Mouse (Mus musculus) right cerebral cortex, adult 2 months (tissue): ENCODE measurements around the gene Fhl5.
"Not testable (repeated sequence)": the region's sequence is repeated elsewhere in the genome, so short reads cannot be mapped to it uniquely, and the experiment has no call there.

Experiments used
- DNase-seq, 2 experiments: peaks; one replicate each; pipeline ENCODE4 v3.0.0; 2021 to 2022; ENCODE audit warnings: low spot score in 2 of 2

Fhl5 gene

DNA sequence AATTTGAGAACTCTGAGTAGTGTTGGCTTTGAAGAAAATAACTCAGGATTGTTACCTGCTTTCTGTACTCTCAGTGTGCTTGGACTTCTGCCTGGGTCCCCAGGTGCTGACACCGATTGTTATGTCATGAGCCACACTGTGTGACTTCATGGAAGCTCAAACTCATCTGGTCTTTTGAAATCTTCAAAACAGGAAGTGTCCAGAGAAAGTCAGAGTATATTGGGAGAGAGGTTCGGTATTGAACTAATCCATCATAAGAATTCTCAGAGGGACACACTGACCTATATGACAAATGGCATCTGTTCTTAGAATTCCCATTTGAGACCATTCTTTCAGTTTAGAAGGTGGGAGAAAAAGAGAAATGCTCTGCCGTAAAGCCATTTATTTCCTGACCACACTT is at the start of gene Fhl5:
TSS of gene Fhl5 (minus strand) at position 101 of the 400 bp plus-strand sequence.
- no peak for DNase-seq

DNA sequence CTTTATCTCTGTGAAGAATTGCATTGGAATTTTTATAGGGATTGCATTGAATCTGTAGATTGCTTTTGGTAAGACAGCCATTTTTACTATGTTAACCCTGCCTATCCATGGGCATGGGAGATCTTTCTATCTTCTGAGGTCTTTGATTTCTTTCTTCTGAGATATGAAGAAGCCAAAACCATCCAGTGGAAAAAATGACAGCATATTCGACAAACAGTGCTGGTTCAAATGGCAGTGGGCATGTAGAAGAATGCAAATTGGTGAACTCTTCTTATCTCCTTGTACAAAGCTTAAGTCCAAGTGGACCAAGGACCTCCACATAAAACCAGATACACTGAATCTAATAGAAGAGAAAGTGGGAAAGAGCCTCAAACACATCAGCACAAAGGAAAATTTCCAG is 42.3 kb upstream of the Fhl5 start:
- DNase-seq = not testable (repeated sequence)

- DNase-seq = peak; percentile 97 to 99
Observed at GRCm38 (mm10) chr4:25281671-25282038, 39.0 kb upstream of the Fhl5 start, which contains the start of gene Ufl1. Gene Ufl1 (minus strand): TSS chr4:25281821.

GRCm38 (mm10) chr4:25280938-25281670 is 38.4 kb upstream of the Fhl5 start:
- DNase-seq = no peak

DNA sequence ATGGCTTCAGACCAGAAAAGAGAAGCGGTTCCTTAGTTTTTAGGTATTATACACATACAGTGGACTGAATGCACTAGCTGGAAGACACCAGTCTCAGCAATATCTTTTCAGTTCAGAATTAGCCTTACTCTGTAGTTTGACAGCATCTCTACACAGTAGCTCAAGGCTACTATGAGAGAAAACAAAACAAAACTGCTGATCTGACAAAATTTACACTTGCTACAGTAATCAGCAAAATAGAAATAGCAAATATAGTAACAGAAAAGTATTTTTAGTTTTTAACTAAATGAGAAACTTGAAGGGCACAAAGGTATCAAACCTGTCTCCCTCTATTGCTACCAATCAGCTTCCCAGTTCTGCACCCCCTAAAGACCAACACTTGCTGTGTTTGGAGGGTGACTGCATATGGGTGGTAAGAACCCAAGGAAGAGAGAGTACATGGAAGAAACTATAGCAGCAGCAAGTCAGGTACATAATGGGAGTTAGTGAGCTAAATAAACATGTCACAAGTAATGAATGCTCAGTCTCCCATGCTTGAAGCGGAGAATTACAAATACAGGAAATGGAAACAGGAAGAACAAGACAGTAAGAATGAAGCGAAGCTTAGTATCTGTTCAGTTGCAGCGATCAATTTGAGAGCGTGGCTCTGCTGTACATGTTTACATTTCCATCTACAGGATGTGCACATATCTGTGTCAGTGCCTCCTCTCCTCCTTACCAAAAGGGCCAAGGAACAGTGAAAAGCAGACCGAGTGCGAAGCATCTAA is 30.4 kb upstream of the Fhl5 start:
- DNase-seq = no peak

DNA sequence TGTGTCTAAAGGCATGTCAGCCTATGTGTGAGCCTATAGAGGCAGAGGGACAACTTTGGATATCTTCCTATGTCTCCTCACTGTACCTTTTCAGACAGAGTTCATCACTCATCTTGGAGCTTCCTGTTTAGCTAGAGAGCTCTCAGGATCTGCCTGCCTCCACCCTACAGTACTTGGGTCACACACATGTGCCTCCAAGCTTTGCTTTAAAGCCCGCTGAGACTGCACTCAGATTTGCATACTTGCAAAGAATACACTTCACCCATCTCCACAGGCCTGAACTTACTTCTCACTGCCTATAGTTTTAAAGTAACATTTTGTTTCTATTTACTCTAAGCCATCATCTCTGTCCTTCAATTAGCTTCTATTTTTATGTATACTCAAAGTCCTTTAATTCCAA is 29.2 kb upstream of the Fhl5 start:
- no peak for DNase-seq

DNA sequence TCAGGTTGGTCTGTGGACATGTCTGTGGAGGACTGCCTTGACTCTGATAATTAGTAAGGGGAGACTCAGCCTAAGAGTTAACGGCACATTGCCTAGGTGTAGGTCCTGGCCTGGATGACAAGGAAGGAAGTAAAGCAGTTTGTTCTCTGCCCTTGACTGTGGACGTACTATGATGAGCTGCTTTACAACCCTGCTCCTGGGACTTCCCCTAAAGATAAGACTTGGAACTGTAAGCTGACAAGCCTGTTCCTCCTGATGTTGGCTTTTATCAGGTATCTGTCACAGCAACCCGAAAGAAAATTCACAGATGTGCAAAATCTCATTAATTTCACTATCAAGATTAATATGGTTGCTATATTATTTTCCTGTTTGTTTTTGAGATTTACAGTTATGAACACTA is 24.5 kb upstream of the Fhl5 start:
- DNase-seq = no peak

GRCm38 (mm10) chr4:25257822-25258398 is 15.2 kb upstream of the Fhl5 start:
- no peak for DNase-seq

- DNase-seq = not testable (repeated sequence)
Observed at GRCm38 (mm10) chr4:25235663-25236062, 7.0 kb downstream of the Fhl5 start.

- not testable (repeated sequence) for DNase-seq
Observed at GRCm38 (mm10) chr4:25233767-25234166, 8.9 kb downstream of the Fhl5 start.

DNA sequence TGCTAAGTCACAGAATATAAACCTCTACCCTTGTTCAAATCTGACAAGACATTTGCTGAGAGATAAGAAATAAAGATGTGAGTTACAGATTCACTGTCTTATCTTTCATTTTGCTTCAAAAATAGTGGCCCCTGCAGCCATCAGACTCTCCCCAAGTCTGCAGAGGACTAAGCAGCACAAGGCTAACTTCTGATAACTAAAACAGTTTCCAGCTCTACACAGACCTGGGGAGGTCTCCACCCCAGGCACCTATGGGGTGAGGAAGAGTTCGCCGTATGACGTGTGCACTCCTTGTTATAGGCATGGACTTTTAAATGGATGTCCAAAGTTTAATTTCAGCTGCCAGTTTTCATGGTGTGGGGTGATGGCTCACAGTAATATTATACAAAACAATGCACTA is 10.1 kb downstream of the Fhl5 start:
- no peak for DNase-seq

- no peak for DNase-seq
Observed at GRCm38 (mm10) chr4:25227527-25227926, 15.1 kb downstream of the Fhl5 start.

- no peak for DNase-seq
Observed at GRCm38 (mm10) chr4:25221927-25222326, 20.7 kb downstream of the Fhl5 start.

DNA sequence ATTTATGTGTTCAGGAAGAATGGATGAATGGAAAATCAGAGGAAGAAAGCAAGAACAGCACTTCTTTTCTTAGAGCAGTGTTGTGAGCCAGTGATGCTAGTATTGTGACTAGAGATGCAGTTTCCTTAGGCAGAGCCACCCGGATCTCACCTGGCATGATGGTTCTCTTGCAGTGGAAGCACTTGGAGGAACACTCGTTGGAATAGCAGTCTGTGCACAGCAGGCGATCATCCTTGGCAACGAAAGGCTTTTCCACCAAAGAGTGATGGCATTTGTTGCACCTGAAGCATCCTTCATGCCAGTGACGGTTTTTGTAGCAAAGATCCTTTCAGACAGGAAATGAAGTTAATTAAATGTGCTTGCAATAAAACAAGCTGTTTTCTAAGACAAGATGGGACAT is 29.2 kb downstream of the Fhl5 start:
- no peak for DNase-seq

GRCm38 (mm10) chr4:25206166-25206565 is 36.5 kb downstream of the Fhl5 start:
- no peak for DNase-seq

- DNase-seq = no peak
Observed at GRCm38 (mm10) chr4:25197310-25197709, 45.4 kb downstream of the Fhl5 start.

DNA sequence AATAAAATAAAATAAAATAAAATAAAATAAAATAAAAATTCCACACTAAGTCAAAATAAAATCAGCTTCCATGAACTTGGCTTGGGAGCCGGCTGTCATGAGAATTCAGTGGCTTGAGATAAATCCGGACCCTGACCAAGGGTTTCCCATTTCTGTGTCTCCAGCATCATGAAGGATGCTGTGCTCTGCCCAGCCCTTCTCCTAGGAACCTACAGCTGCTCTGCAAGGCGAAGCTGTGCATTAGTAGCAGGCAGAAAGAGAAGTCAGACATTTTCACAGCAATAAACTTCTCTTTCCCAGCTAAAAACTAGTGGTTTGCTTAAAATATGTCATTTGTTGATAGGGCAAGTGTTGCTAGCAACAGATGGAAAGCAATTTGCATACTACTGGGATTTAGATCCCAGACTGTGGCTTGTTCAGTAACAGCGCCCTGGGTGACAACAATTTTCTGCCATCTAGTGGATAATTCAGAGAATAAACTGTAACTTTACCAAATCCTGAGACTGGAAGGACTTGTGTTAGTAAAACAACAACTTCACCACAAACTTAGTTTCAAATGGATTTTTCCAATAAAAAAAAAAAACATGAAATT is 63.0 kb downstream of the Fhl5 start:
- DNase-seq = peak; percentile 16 to 42
